Mouse (Mus musculus) hindbrain, embryonic 11.5 days (tissue): Measurements from ENCODE around the gene Fancc. TPM values are rescaled to one million over a fixed set of nuclear protein-coding genes. Genes with fewer than 3 reads are reported as not detected.

Source experiments
- ATAC-seq: fragments of 200-750 bp; cut with Nextera tagmentation; 2 replicates; pipeline ENCODE4 v1.8.0; 2017; ENCODE audit warnings: mild to moderate bottlenecking, moderate TSS enrichment, moderate library complexity; ENCODE audit not compliant: low FRiP score
- DNase-seq: peaks from one replicate; pipeline ENCODE4 v3.0.0-alpha.2; 2015; ENCODE audit warnings: low spot score
- H3K27ac ChIP-seq: fragments of 300-500 bp; sonication (generic); 2 replicates; pipeline ENCODE4 v1.5.1; 2014; ENCODE audit warnings: mild to moderate bottlenecking, low read depth, low read length
- H3K27me3 ChIP-seq: fragments of 300-500 bp; sonication (generic); 2 replicates; pipeline ENCODE4 v1.6.1; 2014; ENCODE audit warnings: mild to moderate bottlenecking, low read length, moderate library complexity, mixed read lengths; ENCODE audit not compliant: control insufficient read depth, insufficient read depth
- H3K36me3 ChIP-seq: fragments of 300-500 bp; sonication (generic); 2 replicates; pipeline ENCODE4 v1.6.1; 2014; ENCODE audit warnings: mild to moderate bottlenecking, low read length, moderate library complexity, mixed read lengths; ENCODE audit not compliant: control insufficient read depth, insufficient read depth
- H3K4me1 ChIP-seq: fragments of 300-500 bp; sonication (generic); replicated peaks from 2 replicates; pipeline ENCODE4 v1.6.1; 2014; ENCODE audit warnings: low read length, mixed read lengths; ENCODE audit not compliant: control insufficient read depth, insufficient read depth
- H3K4me2 ChIP-seq: fragments of 300-500 bp; sonication (generic); replicated peaks from 2 replicates; pipeline ENCODE4 v1.6.1; 2014; ENCODE audit warnings: mild to moderate bottlenecking, low read depth, low read length
- H3K4me3 ChIP-seq: fragments of 300-500 bp; sonication (generic); 2 replicates; pipeline ENCODE4 v1.5.1; 2014; ENCODE audit warnings: low read depth, low read length
- H3K9ac ChIP-seq: fragments of 300-500 bp; sonication (generic); 2 replicates; pipeline ENCODE4 v1.6.1; 2014; ENCODE audit warnings: low read depth, low read length
- H3K9me3 ChIP-seq: fragments of 300-500 bp; sonication (generic); 2 replicates; pipeline ENCODE4 v1.6.1; 2016; ENCODE audit warnings: low read length; ENCODE audit not compliant: control insufficient read depth
- WGBS: fragments of 180-500 bp; shearing (Covaris S2); extraction: QIAGEN DNeasy Blood & Tissue Kit; methylation state at CpG from one replicate; pipeline ENCODE4 v1.1.7; 2014; 5-methylcytosine and 5-hydroxymethylcytosine counted together
- polyA plus RNA-seq: library from polyadenylated mRNA; unstranded; fragments of >200 nt; fragmentation: Nextera tagmentation; extraction: Ambion mirVana; gene quantifications from 2 replicates; pipeline ENCODE4 v1.2.1, GENCODE M21; 2014

Gene Fancc
- polyA plus RNA-seq, 1 experiment from 2014 or later: 26.1 TPM

- H3K4me1 ChIP-seq: no peaks in the 10 kb centered on the region
- H3K27ac ChIP-seq: no peak overlapping the region
- H3K27me3 ChIP-seq: no peaks in the 10 kb centered on the region
- H3K9ac ChIP-seq: no peak overlapping the region
- H3K4me2 ChIP-seq: no peak overlapping the region
- ATAC-seq (no peak), DNase-seq (no peak)
- peaks cover 15% of the 10 kb centered on the region for H3K36me3 ChIP-seq
- WGBS: 88% methylated on average over 6 of the region's 6 CpGs
- H3K4me3 ChIP-seq: no peak overlapping the region
- H3K9me3 ChIP-seq: no peaks in the 10 kb centered on the region
These were observed 10.0 kb upstream of the Fancc start for GRCm38 (mm10) chr13:63507001-63507556.

GRCm38 (mm10) chr13:63506364-63506763 is 9.3 kb upstream of the Fancc start:
- no peak overlapping the region for H3K27ac ChIP-seq
- WGBS: 91% methylated on average over 1 of the region's 1 CpGs
- H3K4me3 ChIP-seq: no peak overlapping the region
- H3K4me1 ChIP-seq: no peaks in the 10 kb centered on the region
- DNase-seq (no peak), ATAC-seq (no peak)
- no peak overlapping the region for H3K4me2 ChIP-seq
- no peak overlapping the region for H3K9ac ChIP-seq
- peaks cover 9% of the 10 kb centered on the region for H3K36me3 ChIP-seq
- H3K9me3 ChIP-seq: no peaks in the 10 kb centered on the region
- H3K27me3 ChIP-seq: no peaks in the 10 kb centered on the region

DNA sequence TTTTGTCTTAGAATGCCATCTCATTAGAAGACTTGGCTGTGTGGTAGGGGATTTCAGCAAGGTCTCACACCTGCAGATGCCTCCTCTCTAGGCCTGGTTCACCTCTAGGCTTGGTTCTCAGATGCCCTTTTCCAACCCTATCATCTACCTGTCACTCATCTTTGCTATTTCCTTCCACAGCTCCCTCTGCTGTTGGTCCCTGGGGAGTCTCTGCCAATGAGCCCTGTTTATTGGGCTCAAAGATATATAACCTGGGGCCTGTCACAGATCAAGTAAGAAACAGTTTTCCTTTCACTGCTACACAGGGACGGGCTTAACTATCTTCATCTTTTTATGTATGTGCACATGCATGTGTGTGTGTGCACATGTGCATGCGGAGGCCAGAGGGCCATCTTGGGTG is 5.3 kb upstream of the Fancc start:
- no peak for DNase-seq

GRCm38 (mm10) chr13:63499489-63499888 is 2.4 kb upstream of the Fancc start:
- Histone ChIP-seq H3K4me3 (no peak overlapping the region), H3K4me1 (no peaks in the 10 kb centered on the region), H3K27me3 (no peaks in the 10 kb centered on the region), H3K9me3 (no peaks in the 10 kb centered on the region), H3K27ac (no peak overlapping the region), H3K36me3 (no peaks in the 10 kb centered on the region), H3K4me2 (no peak overlapping the region), H3K9ac (no peak overlapping the region)
- no peak for ATAC-seq
- DNase-seq: no peak
- WGBS: 88% methylated on average over 2 of the region's 2 CpGs

More for the DNA sequence above, 5.3 kb upstream of the Fancc start:
- Histone ChIP-seq H3K4me2 (no peak overlapping the region), H3K27ac (no peak overlapping the region), H3K27me3 (no peaks in the 10 kb centered on the region), H3K4me3 (no peak overlapping the region), H3K4me1 (no peaks in the 10 kb centered on the region), H3K36me3 (no peaks in the 10 kb centered on the region), H3K9me3 (no peaks in the 10 kb centered on the region), H3K9ac (no peak overlapping the region)
- no peak for ATAC-seq
- 99% methylated on average over 2 of the region's 2 CpGs for WGBS

DNA sequence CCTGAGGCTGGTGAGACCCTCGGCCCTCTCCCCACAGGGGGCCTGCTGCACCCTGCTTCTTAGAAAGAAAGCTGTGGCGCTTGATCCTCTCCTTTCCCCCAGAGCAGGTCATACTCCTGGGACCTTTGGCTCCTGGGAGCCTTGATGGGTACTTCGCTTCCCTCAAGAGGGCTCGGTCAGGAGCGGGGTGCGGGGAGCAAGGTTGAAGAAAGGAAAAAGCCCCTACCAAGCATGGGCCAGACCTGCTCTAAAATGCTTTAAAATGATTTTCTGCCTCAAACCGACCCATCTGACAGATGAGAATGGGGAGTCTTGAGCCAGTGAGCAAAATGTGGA is 9.4 kb downstream of the Fancc start:
- H3K36me3 ChIP-seq: no peaks in the 10 kb centered on the region
- peak overlapping the region; percentile 82 for H3K27ac ChIP-seq
- H3K9me3 ChIP-seq: no peaks in the 10 kb centered on the region
- DNase-seq: peak; percentile 23
- no peak overlapping the region for H3K4me2 ChIP-seq
- H3K4me1 ChIP-seq: peaks cover 12% of the 10 kb centered on the region
- H3K4me3 ChIP-seq: no peak overlapping the region
- ATAC-seq: no peak
- no peaks in the 10 kb centered on the region for H3K27me3 ChIP-seq
- 25% methylated on average over 7 of the region's 7 CpGs for WGBS
- no peak overlapping the region for H3K9ac ChIP-seq

DNA sequence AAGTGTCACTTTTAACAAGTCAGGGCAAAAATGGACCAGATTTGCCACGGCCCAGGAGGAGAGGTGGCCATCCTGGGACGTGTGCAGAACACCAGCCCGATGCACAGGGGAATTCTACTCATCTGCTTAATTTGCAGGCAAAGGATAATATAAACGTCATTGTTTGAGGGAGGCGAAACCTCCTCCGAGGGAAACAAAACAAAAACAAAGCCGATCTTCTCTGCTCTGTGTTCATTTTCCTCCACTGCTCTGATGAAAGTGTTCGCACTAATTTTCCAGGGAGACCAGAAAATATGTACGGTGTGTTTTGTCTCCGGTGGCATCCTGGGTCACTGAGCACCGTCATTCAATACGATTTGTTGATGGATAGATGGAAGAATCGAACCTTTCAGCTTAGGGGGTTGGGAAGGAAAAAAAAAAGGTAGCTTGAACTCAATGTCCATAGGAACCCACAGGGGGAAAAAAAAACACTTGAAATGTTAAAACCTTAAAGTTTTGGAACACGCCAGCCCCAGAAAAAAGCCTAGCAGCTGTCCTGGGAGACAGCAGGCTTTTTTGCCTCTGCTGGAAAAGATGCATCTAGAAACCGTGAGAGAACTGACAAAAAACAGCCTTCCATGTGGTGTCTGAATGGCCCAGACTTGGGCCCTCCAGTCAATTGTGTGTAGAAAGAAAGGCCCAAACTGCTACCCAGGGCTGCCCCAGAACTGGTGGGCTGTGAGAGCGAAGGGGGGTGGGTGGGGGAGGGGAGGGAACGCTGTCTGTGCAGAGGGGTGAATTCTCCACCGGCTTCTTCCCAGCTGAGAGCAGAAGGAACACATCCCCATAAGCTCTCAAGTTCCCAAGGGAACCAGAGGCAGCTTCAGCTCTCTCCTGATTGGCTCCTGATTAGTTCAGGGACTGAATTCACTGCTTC is 10.0 kb downstream of the Fancc start:
- Histone ChIP-seq H3K36me3 (no peaks in the 10 kb centered on the region), H3K4me2 (peak overlapping the region; percentile 24), H3K27me3 (no peaks in the 10 kb centered on the region), H3K4me3 (peak overlapping the region; percentile 4; the same call in 1 of the 2 replicates), H3K9ac (peak overlapping the region; percentile 41; the same call in 1 of the 2 replicates), H3K4me1 (peaks cover 12% of the 10 kb centered on the region), H3K9me3 (no peaks in the 10 kb centered on the region), H3K27ac (peak overlapping the region; percentile 82)
- WGBS: 6% methylated on average over 18 of the region's 18 CpGs
- peak; percentile 78 for DNase-seq
- ATAC-seq: peak; percentile 93

DNA sequence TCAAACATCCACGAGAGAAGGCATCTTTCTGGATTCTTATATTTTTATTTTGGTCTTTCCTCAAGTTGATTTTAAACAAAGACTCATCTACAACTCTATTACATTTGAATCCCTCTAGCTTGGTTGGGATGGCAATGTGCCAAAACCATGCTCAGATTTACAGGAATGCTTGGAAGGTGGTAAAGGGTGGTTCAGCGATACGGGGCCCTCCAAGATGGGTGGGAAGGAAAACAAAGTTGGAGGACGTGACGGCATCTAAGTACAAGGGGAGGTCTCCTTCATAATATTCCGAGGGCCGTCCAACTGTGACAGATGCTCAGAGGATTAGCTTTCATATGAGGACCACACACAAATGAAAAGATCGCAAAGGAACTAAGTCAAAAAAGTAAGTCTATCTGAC is 21.7 kb downstream of the Fancc start:
- DNase-seq (no peak), ATAC-seq (no peak)
- Histone ChIP-seq H3K27ac (no peak overlapping the region), H3K9me3 (no peaks in the 10 kb centered on the region), H3K4me1 (no peaks in the 10 kb centered on the region), H3K9ac (no peak overlapping the region), H3K27me3 (no peaks in the 10 kb centered on the region), H3K4me2 (no peak overlapping the region), H3K36me3 (no peaks in the 10 kb centered on the region), H3K4me3 (no peak overlapping the region)
- 85% methylated on average over 8 of the region's 8 CpGs for WGBS

GRCm38 (mm10) chr13:63452898-63453297 is 44.2 kb downstream of the Fancc start:
- Histone ChIP-seq H3K27me3 (no peaks in the 10 kb centered on the region), H3K9me3 (no peaks in the 10 kb centered on the region), H3K4me2 (no peak overlapping the region), H3K27ac (no peak overlapping the region), H3K4me1 (no peaks in the 10 kb centered on the region), H3K4me3 (no peak overlapping the region), H3K9ac (no peak overlapping the region), H3K36me3 (no peaks in the 10 kb centered on the region)
- ATAC-seq (no peak), DNase-seq (no peak)
- WGBS: 85% methylated on average over 5 of the region's 5 CpGs

DNA sequence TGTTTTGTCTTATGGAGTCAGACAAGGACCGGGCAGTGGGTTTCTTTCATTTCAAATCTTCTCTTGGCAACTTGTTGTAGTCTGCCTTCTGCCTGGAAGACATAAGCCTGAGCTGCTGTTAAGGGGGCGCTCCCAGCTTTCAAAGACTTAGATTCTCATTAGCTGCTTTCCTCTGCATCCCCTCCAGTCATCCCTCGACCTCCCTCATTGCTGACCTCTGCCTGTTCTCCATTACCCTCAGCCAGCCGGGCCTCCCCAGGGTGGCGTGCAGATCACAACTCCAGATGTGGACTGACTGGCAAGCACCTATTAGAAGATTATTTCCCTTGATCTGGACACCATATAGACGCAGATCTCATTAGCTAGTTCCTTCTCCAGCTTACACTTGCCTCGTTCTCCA is 45.9 kb downstream of the Fancc start:
- H3K36me3 ChIP-seq: no peaks in the 10 kb centered on the region
- 64% methylated on average over 7 of the region's 7 CpGs for WGBS
- no peak overlapping the region for H3K4me3 ChIP-seq
- no peak overlapping the region for H3K4me2 ChIP-seq
- H3K27me3 ChIP-seq: no peaks in the 10 kb centered on the region
- ATAC-seq (no peak), DNase-seq (peak; percentile 6)
- no peaks in the 10 kb centered on the region for H3K9me3 ChIP-seq
- H3K9ac ChIP-seq: no peak overlapping the region
- H3K27ac ChIP-seq: no peak overlapping the region
- H3K4me1 ChIP-seq: no peaks in the 10 kb centered on the region
